Mouse (Mus musculus) midbrain, embryonic 13.5 days (tissue): ENCODE measurements at regions not wholly inside any gene's neighbourhood (a gene's known extent, or its start where the extent isn't known, plus 50 kb on each side); places are given as distances from the start of the nearest gene placed in this dataset.

Experiments
- ATAC-seq: fragments of 200-750 bp; cut with Nextera tagmentation; 2 replicates; pipeline ENCODE4 v1.8.0; 2017; ENCODE audit warnings: mild to moderate bottlenecking, moderate TSS enrichment, moderate library complexity
- H3K27ac ChIP-seq: fragments of 300-500 bp; sonication (generic); 2 replicates; pipeline ENCODE4 v1.5.1; 2015; ENCODE audit warnings: inconsistent platforms, mild to moderate bottlenecking, moderate library complexity
- H3K27me3 ChIP-seq: fragments of 300-500 bp; sonication (generic); 2 replicates; pipeline ENCODE4 v1.6.1; 2015; ENCODE audit warnings: mild to moderate bottlenecking, inconsistent platforms
- H3K36me3 ChIP-seq: fragments of 300-500 bp; sonication (generic); 2 replicates; pipeline ENCODE4 v1.6.1; 2015; ENCODE audit warnings: mild to moderate bottlenecking, inconsistent platforms
- H3K4me1 ChIP-seq: fragments of 300-500 bp; sonication (generic); replicated peaks from 2 replicates; pipeline ENCODE4 v1.6.1; 2015; ENCODE audit warnings: inconsistent platforms
- H3K4me2 ChIP-seq: fragments of 300-500 bp; sonication (generic); replicated peaks from 2 replicates; pipeline ENCODE4 v1.6.1; 2015; ENCODE audit warnings: moderate library complexity, mild to moderate bottlenecking, inconsistent platforms
- H3K4me3 ChIP-seq: fragments of 300-500 bp; sonication (generic); replicated peaks from 2 replicates; pipeline ENCODE4 v1.5.1; 2015; ENCODE audit warnings: mild to moderate bottlenecking, inconsistent platforms
- H3K9ac ChIP-seq: fragments of 300-500 bp; sonication (generic); replicated peaks from 2 replicates; pipeline ENCODE4 v1.6.1; 2015; ENCODE audit warnings: mild to moderate bottlenecking, inconsistent platforms
- H3K9me3 ChIP-seq: fragments of 300-500 bp; sonication (generic); 2 replicates; pipeline ENCODE4 v1.6.1; 2016; ENCODE audit warnings: mild to moderate bottlenecking, inconsistent platforms
- WGBS: fragments of 180-500 bp; shearing (Covaris S2); methylation state at CpG from one replicate; pipeline ENCODE4 v1.1.7; 2015; 5-methylcytosine and 5-hydroxymethylcytosine counted together

DNA sequence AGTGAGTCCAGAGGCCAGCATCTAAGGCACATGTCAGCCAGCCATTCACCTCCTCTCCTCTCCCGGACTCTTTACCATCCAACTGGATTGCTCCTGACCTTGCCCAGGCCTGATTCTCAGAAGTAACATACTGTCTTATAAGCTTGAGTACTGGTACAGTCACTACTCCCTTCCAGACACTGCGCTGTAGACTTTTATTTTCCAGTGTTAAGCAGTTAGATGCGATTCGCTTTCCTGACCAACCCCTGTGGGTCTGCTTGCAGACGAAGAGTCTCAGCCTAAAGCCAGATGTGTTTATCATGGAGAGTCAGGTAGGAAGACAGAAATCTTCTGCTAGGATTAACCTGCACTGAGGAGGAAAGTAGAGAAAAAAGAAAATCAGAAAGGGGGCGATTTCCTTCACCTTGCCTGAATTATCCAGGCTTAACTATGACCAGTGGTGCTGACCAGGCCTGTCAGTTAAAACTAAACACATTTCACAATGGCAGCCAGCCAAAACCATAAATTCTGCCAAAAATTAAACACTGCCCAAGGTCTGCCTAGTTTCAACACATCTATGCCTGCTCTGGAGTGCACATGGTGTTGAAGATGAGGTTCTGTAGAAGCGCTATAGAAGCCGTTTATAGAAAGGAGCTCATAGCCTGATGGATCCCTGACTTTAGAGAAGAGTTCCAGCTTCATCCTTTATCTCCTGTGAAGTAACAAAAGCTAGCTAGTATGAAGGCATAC, 199.5 kb upstream of the Mctp2 start:
- no peaks in the 10 kb centered on the region for H3K36me3 ChIP-seq
- H3K4me2 ChIP-seq, result no peak overlapping the region
- H3K4me1 ChIP-seq, result no peaks in the 10 kb centered on the region
- no peaks in the 10 kb centered on the region for H3K9me3 ChIP-seq
- H3K27ac ChIP-seq, result no peak overlapping the region
- H3K4me3 ChIP-seq, result no peak overlapping the region
- no peak for ATAC-seq
- H3K9ac ChIP-seq, result no peak overlapping the region
- no peaks in the 10 kb centered on the region for H3K27me3 ChIP-seq
- WGBS, result 93% methylated on average over 8 of the region's 8 CpGs

DNA sequence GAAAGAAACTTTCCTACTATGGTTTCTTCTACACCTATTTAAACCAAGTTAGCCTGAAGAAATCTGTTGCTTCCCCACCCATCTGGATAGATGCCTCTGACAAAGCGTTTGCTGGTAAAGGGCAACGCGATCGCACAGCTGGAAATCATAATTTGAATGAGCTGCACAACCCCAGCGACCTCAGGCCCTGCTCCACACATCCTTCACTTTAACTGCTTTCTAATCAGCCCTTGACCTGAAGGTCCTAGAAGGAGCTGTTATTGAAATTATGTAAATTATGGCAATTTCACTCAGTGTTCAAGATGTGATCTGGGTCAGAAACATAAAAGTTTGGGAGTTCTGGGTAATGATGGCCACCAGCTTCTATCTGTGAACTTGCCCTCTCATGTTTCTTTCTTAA, 201.5 kb upstream of the Mctp2 start:
- Histone ChIP-seq H3K4me3 (no peak overlapping the region), H3K27ac (no peak overlapping the region), H3K36me3 (no peaks in the 10 kb centered on the region), H3K27me3 (no peaks in the 10 kb centered on the region), H3K4me1 (no peaks in the 10 kb centered on the region), H3K9me3 (no peaks in the 10 kb centered on the region), H3K4me2 (no peak overlapping the region), H3K9ac (no peak overlapping the region)
- ATAC-seq, result no peak
- WGBS, result 47% methylated on average over 5 of the region's 5 CpGs

DNA sequence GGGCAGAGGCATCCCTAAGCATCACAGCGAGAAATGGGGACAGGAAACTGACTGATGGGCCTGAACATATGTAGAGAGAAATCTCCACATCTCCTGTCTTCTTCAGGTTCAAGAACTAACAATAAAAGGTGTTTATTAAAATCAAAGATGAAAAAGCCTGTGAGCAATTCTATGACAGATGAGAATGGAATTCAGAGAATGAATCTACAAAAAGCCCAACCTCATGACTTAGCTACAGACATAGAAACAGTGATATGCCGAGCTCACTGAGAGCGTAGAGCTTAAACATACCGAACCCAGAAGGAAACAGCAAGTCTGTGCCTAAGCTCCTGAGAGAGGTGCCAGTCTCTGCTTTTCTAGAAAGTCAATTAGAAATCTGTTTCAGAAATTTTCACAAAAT, 203.7 kb upstream of the Mctp2 start:
- 94% methylated on average over 4 of the region's 4 CpGs for WGBS
- Histone ChIP-seq H3K36me3 (no peaks in the 10 kb centered on the region), H3K27ac (no peak overlapping the region), H3K4me3 (no peak overlapping the region), H3K4me1 (no peaks in the 10 kb centered on the region), H3K9me3 (no peaks in the 10 kb centered on the region), H3K4me2 (no peak overlapping the region), H3K9ac (no peak overlapping the region), H3K27me3 (no peaks in the 10 kb centered on the region)
- no peak for ATAC-seq

DNA sequence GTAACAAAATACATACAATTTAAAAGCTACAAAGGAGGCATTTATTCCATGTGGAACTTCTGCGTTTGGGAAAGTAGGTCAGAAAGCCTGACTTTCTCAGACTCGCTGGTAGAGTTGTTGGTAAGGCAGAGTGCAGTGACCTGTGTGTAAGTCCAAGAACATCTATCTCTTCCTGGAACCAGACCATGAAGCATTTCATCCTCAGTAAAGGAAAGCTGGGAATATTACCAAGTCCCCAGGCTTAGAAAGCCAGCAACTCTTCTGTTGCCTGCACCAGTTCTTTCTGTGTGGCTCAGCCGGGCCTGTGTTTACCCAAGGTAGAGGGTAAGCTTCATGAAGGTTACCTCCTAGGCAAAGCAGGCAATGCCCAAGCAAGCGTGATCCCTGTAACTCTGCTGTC, 207.0 kb upstream of the Mctp2 start:
- Histone ChIP-seq H3K9me3 (no peaks in the 10 kb centered on the region), H3K27ac (no peak overlapping the region), H3K36me3 (no peaks in the 10 kb centered on the region), H3K9ac (no peak overlapping the region), H3K4me2 (no peak overlapping the region), H3K27me3 (no peaks in the 10 kb centered on the region), H3K4me1 (no peaks in the 10 kb centered on the region), H3K4me3 (no peak overlapping the region)
- WGBS, result 93% methylated on average over 4 of the region's 4 CpGs
- ATAC-seq, result no peak

DNA sequence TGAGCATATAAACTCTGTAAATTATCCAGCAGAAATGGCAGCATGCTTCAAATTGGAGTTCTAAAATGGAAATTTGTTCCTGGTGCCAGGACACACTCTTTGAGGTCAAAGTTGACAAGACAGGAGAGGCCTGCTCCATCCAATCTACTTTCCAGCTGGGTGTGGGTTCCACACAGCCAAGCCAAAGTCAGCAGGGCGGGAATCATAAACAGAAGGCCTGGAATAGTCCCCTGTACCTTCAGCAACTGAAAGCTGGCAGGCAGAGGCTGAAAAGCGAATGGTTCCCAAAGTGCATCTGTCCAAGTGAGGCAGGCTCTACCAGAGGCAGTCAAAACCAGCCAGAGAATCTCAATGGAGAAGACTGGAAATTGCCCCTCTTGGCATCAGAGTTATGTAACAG, 208.4 kb upstream of the Mctp2 start:
- 89% methylated on average over 2 of the region's 2 CpGs for whole genome bisulfite sequencing
- H3K4me2 ChIP-seq, result no peak overlapping the region
- no peak overlapping the region for H3K9ac ChIP-seq
- H3K27ac ChIP-seq, result no peak overlapping the region
- H3K9me3 ChIP-seq, result no peaks in the 10 kb centered on the region
- ATAC-seq, result no peak
- H3K4me3 ChIP-seq, result no peak overlapping the region
- H3K27me3 ChIP-seq, result no peaks in the 10 kb centered on the region
- H3K4me1 ChIP-seq, result no peaks in the 10 kb centered on the region; the same call in 1 of the 2 replicates
- no peaks in the 10 kb centered on the region for H3K36me3 ChIP-seq

DNA sequence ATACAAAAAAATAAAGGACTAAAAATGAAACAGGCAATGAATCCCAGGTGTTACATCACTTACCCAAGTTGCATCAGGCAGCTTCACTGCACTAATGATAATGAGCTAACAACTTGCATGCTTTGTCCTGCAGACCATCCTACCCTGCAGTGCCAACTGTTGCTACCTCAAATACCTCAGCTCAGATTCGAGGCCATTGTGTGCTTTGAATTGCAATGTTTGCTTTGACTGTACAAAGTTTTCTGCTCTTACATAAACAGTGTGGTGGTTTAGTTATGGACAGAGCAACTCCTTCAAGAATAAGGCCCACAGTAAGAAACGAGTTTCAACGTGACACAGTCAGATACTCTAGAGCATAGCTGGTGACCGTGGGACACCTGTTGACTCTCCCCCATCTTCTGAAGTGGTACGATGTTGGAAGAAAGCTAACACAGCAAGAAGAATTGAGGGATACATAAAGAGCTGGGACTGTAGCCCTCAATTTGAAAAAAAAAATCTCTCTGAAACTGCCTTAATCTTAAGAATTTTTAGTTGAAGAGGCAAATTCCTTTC, 212.1 kb upstream of the Mctp2 start:
- H3K4me3 ChIP-seq, result no peak overlapping the region
- no peak for ATAC-seq
- no peaks in the 10 kb centered on the region for H3K27me3 ChIP-seq
- H3K27ac ChIP-seq, result no peak overlapping the region
- no peaks in the 10 kb centered on the region for H3K9me3 ChIP-seq
- 42% methylated on average over 5 of the region's 5 CpGs for WGBS
- no peaks in the 10 kb centered on the region; the same call in 1 of the 2 replicates for H3K4me1 ChIP-seq
- no peak overlapping the region for H3K9ac ChIP-seq
- H3K4me2 ChIP-seq, result no peak overlapping the region
- H3K36me3 ChIP-seq, result no peaks in the 10 kb centered on the region

DNA sequence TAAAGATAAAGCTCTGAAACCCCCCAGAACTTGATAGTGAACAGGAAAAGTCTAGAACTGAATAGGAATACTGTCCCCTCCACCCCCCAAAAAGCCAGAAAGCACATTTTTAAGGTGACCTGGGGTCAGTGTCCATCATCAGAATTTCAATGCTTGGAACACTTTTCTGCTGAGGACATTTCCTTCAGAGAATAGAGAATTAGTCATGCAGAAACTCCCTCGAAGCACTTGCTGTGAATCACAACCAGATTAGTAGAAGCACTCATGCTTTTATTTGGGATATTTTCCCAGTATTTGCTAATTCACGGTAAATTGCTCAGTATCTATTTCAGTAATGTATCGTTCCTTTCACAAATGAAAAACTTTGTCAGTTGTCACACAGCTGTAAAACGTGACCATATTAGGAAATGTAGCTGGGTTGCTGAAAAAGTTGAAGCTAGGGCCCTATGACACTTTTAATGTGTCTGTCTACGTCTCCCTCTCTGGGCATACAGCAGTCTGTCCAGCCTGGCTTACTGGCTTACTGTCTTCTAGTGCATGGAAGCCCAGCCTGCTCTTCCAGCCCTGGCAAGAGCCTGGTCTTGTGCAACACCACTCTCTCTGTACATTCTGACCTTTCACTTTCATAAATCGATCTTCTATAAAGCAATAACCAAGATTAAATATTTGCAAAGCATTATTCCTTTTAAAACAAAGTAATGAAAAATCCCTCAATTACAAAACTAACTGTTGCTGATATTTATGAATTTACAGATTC, 213.1 kb upstream of the Mctp2 start:
- H3K27ac ChIP-seq, result no peak overlapping the region
- H3K9me3 ChIP-seq, result no peaks in the 10 kb centered on the region
- H3K4me2 ChIP-seq, result no peak overlapping the region
- WGBS, result 31% methylated on average over 6 of the region's 6 CpGs
- H3K9ac ChIP-seq, result no peak overlapping the region
- H3K4me3 ChIP-seq, result no peak overlapping the region
- no peak for ATAC-seq
- no peaks in the 10 kb centered on the region; the same call in 1 of the 2 replicates for H3K4me1 ChIP-seq
- no peaks in the 10 kb centered on the region for H3K36me3 ChIP-seq
- no peaks in the 10 kb centered on the region for H3K27me3 ChIP-seq

DNA sequence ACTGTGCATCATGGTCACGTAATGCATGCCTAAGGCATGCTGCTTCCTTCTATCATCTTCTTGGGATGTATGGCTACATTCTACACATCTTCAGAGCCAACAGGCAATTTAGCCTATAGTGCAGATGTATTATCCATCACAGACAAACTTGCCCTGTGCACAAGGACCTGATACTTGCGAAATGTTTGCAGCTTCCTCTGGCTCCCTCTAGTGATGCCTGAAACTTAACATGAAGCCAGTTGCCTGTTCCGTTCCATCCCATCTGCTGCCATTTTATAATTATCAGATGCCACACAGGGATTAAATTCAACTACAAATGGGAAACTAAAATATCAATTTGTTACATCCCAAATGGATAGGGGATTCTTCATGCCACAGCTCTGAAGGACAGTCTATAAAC, 222.5 kb upstream of the Mctp2 start:
- H3K4me1 ChIP-seq, result no peaks in the 10 kb centered on the region
- no peaks in the 10 kb centered on the region for H3K27me3 ChIP-seq
- H3K4me3 ChIP-seq, result no peak overlapping the region
- H3K9me3 ChIP-seq, result no peaks in the 10 kb centered on the region
- no peak for ATAC-seq
- WGBS, result 89% methylated on average over 3 of the region's 3 CpGs
- no peak overlapping the region for H3K27ac ChIP-seq
- H3K4me2 ChIP-seq, result no peak overlapping the region
- no peak overlapping the region for H3K9ac ChIP-seq
- H3K36me3 ChIP-seq, result no peaks in the 10 kb centered on the region

DNA sequence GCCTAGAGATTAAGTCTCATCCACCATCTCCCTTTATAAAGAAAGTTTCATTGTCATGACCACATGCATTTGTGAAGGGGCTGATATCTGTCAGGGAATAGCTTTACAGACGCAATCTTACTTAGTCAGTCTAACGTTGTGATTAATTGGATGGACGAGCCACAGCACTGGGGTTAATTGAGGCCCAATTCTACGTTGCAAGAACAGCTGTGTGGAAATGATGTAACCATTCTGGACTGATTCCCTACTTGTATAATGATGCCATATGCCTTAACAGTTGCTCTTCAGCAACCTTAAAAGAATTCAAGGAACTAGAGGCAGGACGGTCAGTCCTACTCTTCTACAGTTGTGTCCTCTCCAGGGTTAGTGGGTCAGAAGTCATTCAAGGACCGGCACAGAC, 231.9 kb upstream of the Mctp2 start:
- Histone ChIP-seq H3K27ac (no peak overlapping the region), H3K36me3 (no peaks in the 10 kb centered on the region), H3K9ac (no peak overlapping the region), H3K9me3 (no peaks in the 10 kb centered on the region; the same call in 1 of the 2 replicates), H3K27me3 (no peaks in the 10 kb centered on the region), H3K4me3 (no peak overlapping the region), H3K4me1 (peaks cover 16% of the 10 kb centered on the region), H3K4me2 (no peak overlapping the region)
- 85% methylated on average over 6 of the region's 6 CpGs for WGBS
- no peak for ATAC-seq

DNA sequence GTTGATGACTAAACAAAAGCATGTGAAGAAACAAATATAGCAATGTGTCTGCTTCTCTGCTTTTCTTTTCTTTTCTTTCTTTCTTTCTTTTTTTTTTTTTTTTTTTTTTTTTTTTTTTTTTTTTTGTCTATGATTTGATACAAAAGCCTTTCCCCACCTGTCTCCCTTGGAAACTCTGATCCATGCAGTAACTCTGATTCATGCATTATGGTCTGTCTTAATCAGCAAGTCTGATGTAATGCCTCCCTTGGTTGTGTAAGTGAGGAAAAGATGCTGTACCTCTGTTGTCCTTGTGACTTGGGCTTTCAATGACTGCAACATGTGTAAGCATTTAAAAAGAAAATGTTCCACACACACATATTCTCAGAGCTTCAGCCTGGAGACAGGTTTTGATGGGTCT, 233.5 kb upstream of the Mctp2 start:
- H3K4me2 ChIP-seq, result no peak overlapping the region
- H3K4me1 ChIP-seq, result peaks cover 22% of the 10 kb centered on the region
- H3K4me3 ChIP-seq, result no peak overlapping the region
- H3K27me3 ChIP-seq, result no peaks in the 10 kb centered on the region
- H3K27ac ChIP-seq, result no peak overlapping the region
- ATAC-seq, result no peak
- H3K9ac ChIP-seq, result no peak overlapping the region
- no peaks in the 10 kb centered on the region for H3K36me3 ChIP-seq
- H3K9me3 ChIP-seq, result no peaks in the 10 kb centered on the region; the same call in 1 of the 2 replicates

DNA sequence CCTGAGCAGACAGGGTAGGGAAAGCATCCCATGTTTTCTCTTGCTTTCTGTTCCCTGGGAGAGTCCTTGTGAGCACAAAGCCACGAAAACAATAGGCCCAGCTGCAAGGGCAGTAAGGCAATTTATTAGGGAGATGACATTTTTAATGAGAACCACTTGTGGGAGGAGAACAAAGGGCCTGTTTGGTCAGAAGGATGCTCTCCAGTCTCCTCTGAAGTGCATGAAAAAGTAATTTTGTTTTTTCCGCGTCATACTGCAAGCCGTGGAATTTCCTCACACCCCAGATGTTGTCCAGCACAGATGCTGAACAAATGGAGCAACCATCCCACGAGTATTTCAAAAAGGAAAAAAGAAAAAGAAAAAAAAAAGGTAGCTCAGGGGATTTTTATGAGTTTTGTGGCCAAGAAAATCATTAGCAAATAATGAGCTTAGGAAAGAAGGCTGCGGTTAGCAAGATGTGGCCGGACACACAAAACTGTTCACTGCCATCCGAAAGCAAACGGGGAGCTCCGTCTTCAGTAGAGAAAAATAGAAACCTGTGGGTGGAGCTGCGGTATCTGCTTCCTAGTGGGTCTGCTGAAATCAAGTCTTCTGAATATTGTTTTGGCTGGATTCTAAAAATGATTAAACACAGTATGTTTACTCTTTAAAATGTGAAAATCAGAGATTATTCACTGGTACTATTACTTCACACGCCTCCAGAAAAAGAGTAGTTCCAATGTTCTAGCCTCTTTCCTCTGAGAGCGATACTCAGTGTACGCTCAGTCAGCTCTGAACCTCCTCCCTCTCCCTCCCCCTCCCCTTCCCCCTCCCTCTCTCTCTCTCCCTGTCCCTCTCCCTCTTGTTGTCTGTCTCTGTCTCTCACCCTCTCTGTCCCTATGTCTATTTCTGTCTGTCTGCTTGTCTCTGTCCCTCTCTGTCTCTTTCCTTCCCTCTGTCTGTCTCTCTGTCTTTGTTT, 235.4 kb upstream of the Mctp2 start:
- H3K9ac ChIP-seq, result no peak overlapping the region
- peak overlapping the region; percentile 40; the same call in 1 of the 2 replicates for H3K27ac ChIP-seq
- no peak overlapping the region for H3K4me2 ChIP-seq
- H3K36me3 ChIP-seq, result no peaks in the 10 kb centered on the region
- H3K9me3 ChIP-seq, result no peaks in the 10 kb centered on the region; the same call in 1 of the 2 replicates
- 44% methylated on average over 14 of the region's 14 CpGs for WGBS
- ATAC-seq, result 0 out of 2 replicates have a peak, but pooled peaks have one; percentile 40
- H3K4me1 ChIP-seq, result peaks cover 22% of the 10 kb centered on the region
- no peak overlapping the region for H3K4me3 ChIP-seq
- no peaks in the 10 kb centered on the region for H3K27me3 ChIP-seq
